Mouse (Mus musculus): ENCODE data around the gene Gm45521. TPM values are rescaled to one million over a fixed set of nuclear protein-coding genes. Genes with fewer than 3 reads are reported as not detected.

Gene Gm45521
- polyA plus RNA-seq (2014; fragmentation: Illumina TruSeq; extraction: RNeasy Lipid Tissue Mini Kit (QIAGEN cat#74804); ENCODE audit: low read depth, low replicate concordance) = not detected

DNA sequence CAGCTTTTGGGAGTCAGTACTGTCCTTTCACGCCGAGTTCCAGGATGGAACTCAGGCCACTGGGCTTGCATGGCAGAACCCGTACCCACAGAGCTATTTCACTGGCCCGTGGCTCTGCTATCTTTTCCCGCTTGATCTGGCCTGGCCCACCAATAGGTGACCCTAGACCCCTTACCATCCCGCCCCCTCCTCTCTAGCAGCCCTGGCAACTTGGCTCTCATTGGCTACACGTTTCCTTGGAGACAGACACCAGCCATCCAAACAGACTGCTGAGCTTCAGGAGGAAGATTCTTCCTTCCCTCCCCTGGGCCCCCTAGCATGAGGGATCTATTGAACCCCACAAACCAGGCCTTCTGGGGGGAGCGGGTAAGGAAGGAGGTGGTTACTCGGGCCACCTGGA lies at the start of gene Gm45521:
Gene Gm45521, plus strand, starts transcription at position 240 of the 400 bp plus-strand sequence.

DNA sequence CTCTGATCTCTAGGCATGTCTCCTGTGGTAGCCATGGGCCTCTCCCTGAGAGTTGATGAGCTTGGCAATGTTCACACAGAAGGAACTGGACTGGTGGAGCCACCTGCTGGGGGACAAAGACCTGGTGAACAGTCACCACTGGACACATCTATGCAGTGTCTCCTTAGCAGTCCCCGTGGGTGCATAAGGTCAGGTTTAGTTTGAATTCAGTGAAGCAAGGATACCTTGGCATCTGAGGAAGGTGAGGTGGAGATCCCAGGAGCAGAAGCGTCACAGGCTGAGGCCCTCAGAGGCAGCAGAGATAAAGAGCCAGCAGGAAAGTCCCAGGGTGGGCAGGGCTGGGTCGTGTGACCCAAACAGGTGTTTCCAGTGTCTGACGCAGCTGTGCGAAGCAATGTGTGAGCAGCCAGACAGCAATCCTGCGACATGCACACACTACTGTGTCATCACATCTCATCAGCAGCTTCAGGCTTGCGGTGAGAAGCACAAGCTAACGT lies 37.2 kb downstream of the Gm45521 start, which contains the start of gene Dnase1l3:
Gene Dnase1l3, minus strand, starts transcription at position 303 of the 497 bp plus-strand sequence.

DNA sequence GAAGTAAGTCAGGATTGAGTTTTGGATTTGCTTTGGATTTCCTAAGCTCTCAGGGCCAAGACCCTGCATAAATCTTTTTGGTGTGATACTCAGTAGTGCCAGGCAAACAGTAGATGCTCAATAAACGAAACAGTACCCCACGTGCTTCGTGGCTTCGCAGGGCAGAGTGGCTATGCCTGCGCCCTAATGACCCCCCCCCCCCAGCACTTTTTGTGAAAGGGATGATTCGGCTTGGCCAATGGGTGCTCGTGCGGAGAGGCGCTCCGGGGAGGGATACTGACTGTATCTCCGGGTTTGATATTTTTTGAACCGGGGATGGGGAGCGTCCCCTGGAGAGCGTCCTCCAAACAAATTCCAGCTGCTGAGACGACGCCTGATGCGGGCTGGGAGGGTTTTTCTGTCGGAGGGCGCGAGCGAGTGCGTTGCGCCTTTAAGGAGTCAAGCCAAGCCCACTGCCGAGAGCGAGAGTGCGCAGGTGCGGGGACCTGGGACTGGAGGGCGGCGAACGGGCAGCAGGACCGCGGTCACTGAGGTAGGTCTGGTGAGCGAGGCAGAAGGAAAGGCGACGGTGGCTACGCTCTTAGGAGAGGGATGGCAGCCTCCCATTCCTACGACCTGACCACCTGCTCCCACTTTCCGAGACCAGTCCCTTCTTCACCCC lies 45.5 kb downstream of the Gm45521 start, which contains the start of gene Abhd6:
Gene Abhd6, plus strand, starts transcription at position 471 of the 661 bp plus-strand sequence.

Other genes with a start within 250 kb of the Gm45521 start
- not detected for gene Gm26661, start 165.7 kb upstream of the Gm45521 start, polyA plus RNA-seq (2014; fragmentation: Illumina TruSeq; extraction: RNeasy Lipid Tissue Mini Kit (QIAGEN cat#74804); ENCODE audit: low read depth, low replicate concordance)
- gene Flnb, start 139.3 kb upstream of the Gm45521 start, polyA plus RNA-seq (2014; fragmentation: Illumina TruSeq; extraction: RNeasy Lipid Tissue Mini Kit (QIAGEN cat#74804); ENCODE audit: low read depth, low replicate concordance) = 2.6 TPM
- 0.41 TPM for gene Dnase1l3, start 37.3 kb downstream of the Gm45521 start, polyA plus RNA-seq (2014; fragmentation: Illumina TruSeq; extraction: RNeasy Lipid Tissue Mini Kit (QIAGEN cat#74804); ENCODE audit: low read depth, low replicate concordance)
- gene Abhd6, start 45.6 kb downstream of the Gm45521 start, polyA plus RNA-seq (2014; fragmentation: Illumina TruSeq; extraction: RNeasy Lipid Tissue Mini Kit (QIAGEN cat#74804); ENCODE audit: low read depth, low replicate concordance) = 67.3 TPM
- gene Rpp14, start 123.1 kb downstream of the Gm45521 start, polyA plus RNA-seq (2014; fragmentation: Illumina TruSeq; extraction: RNeasy Lipid Tissue Mini Kit (QIAGEN cat#74804); ENCODE audit: low read depth, low replicate concordance) = 89.6 TPM
- 48.3 TPM for gene Pxk, start 140.9 kb downstream of the Gm45521 start, polyA plus RNA-seq (2014; fragmentation: Illumina TruSeq; extraction: RNeasy Lipid Tissue Mini Kit (QIAGEN cat#74804); ENCODE audit: low read depth, low replicate concordance)
- 413 TPM for gene Pdhb, start 215.7 kb downstream of the Gm45521 start, polyA plus RNA-seq (2014; fragmentation: Illumina TruSeq; extraction: RNeasy Lipid Tissue Mini Kit (QIAGEN cat#74804); ENCODE audit: low read depth, low replicate concordance)

All from adrenal gland, adult 10 weeks (tissue).